Mouse (Mus musculus) liver, adult 2 months (tissue): ENCODE measurements at regions not wholly inside any gene's neighbourhood (a gene's known extent, or its start where the extent isn't known, plus 50 kb on each side); places are given as distances from the start of the nearest gene placed in this dataset.

Experiments
- CTCF ChIP-seq: fragments of 200-500 bp; IDR thresholded peaks from 2 replicates; pipeline ENCODE4 v1.5.1; 2011; ENCODE audit warnings: low read depth, low read length, control low read depth
- POLR2A ChIP-seq: fragments of 200-500 bp; IDR thresholded peaks from 2 replicates; pipeline ENCODE4 v1.6.1; 2011; ENCODE audit warnings: low read length, control low read depth; ENCODE audit not compliant: insufficient read depth; ENCODE audit errors: extremely low read depth

- TF ChIP-seq POLR2A, result no peak
- no peak for TF ChIP-seq CTCF
Observed at GRCm38 (mm10) chr15:24419186-24419585, 994.4 kb downstream of the Basp1 start.
